Mouse (Mus musculus) forebrain, embryonic 15.5 days (tissue): ENCODE measurements at regions not wholly inside any gene's neighbourhood (a gene's known extent, or its start where the extent isn't known, plus 50 kb on each side); places are given as distances from the start of the nearest gene placed in this dataset.
A peak's percentile ranks its signal among the peaks of the same experiment; 100 is the strongest.
"Not testable (repeated sequence)": the region's sequence is repeated elsewhere in the genome, so short reads cannot be mapped to it uniquely, and the experiment has no call there.

ENCODE experiments used
- ATAC-seq: fragments of 200-750 bp; cut with Nextera tagmentation; replicated peaks from 2 replicates; pipeline ENCODE4 v1.8.0; 2017; ENCODE audit warnings: mild to moderate bottlenecking, moderate TSS enrichment, moderate library complexity
- H3K27ac ChIP-seq: fragments of 300-500 bp; sonication (generic); replicated peaks from 2 replicates; pipeline ENCODE4 v1.5.1; 2015; ENCODE audit warnings: mild to moderate bottlenecking, inconsistent platforms
- H3K27me3 ChIP-seq: fragments of 300-500 bp; sonication (generic); 2 replicates; pipeline ENCODE4 v1.6.1; 2015; ENCODE audit warnings: inconsistent platforms
- H3K36me3 ChIP-seq: fragments of 300-500 bp; sonication (generic); 2 replicates; pipeline ENCODE4 v1.6.1; 2015; ENCODE audit warnings: mild to moderate bottlenecking, inconsistent platforms
- H3K4me1 ChIP-seq: fragments of 300-500 bp; sonication (generic); 2 replicates; pipeline ENCODE4 v1.6.1; 2015; ENCODE audit warnings: inconsistent platforms
- H3K4me2 ChIP-seq: fragments of 300-500 bp; sonication (generic); replicated peaks from 2 replicates; pipeline ENCODE4 v1.6.1; 2015; ENCODE audit warnings: mild to moderate bottlenecking, inconsistent platforms
- H3K4me3 ChIP-seq: fragments of 300-500 bp; sonication (generic); 2 replicates; pipeline ENCODE4 v1.5.1; 2015; ENCODE audit warnings: mild to moderate bottlenecking, inconsistent platforms
- H3K9ac ChIP-seq: fragments of 300-500 bp; sonication (generic); replicated peaks from 2 replicates; pipeline ENCODE4 v1.6.1; 2015; ENCODE audit warnings: mild to moderate bottlenecking, inconsistent platforms
- H3K9me3 ChIP-seq: fragments of 300-500 bp; sonication (generic); 2 replicates; pipeline ENCODE4 v1.6.1; 2016; ENCODE audit warnings: inconsistent platforms
- WGBS: fragments of 180-500 bp; shearing (Covaris S2); methylation state at CpG from one replicate; pipeline ENCODE4 v1.1.7; 2015; ENCODE audit warnings: mixed read lengths; 5-methylcytosine and 5-hydroxymethylcytosine counted together

DNA sequence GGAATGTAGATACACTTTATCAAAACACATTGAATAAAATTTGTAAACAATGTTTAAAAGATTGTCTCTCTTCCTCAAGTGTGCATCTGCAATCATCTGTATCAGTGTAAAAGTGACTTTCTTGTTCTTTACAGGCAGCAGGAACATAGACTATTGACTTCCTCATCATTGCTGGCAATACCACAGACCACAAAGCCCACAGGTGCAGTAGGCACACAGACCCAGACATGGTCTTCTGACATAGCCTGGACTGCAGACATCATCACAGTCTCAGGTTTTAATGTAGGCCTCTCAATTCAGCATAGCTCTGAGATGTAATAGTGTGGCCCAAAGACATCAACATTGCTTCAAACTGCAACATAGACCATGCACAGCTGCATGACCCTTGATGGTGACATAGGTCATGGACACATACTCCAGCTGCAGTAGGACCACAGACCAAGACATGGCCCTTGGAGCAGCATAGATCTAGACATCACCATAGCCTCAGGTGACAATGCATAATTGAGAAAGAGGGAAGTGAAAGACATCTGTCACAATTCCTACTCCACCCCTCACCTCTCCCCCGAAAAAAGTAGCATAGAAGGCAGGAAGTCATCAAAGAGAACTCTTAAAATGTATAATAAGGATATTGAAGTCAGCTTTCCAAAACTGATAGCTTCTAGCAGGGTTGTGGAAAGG is 74.1 kb upstream of the Speer2 start:
- Histone ChIP-seq H3K36me3 (no peaks in the 10 kb centered on the region), H3K9ac (no peak overlapping the region), H3K27ac (no peak overlapping the region), H3K4me3 (no peak overlapping the region), H3K27me3 (no peaks in the 10 kb centered on the region), H3K4me1 (no peaks in the 10 kb centered on the region), H3K4me2 (no peak overlapping the region), H3K9me3 (no peaks in the 10 kb centered on the region)
- ATAC-seq: no peak
- 85% methylated on average over 1 of the region's 1 CpGs for WGBS

DNA sequence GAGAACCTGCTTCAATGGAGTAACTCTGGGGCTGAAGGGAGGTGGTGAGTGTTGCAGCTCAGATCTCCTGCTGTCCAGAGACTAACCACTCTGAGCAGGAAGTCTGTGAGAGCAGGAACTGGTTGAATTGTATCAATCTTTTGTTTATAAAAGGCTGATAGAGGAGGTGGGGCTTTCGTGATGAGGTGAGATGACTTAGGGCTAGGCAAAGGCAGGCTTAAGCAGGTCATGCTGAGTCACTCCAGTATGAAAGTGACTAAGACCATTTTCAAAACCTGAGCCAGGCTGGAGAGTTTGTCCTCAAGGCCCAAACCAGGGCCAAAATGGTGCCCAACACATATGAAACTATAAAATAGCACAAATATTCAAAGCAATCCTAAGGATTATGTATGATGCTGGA is 80.1 kb upstream of the Speer2 start:
- H3K27me3 ChIP-seq: no peaks in the 10 kb centered on the region
- H3K36me3 ChIP-seq: no peaks in the 10 kb centered on the region
- H3K4me3 ChIP-seq: no peak overlapping the region
- H3K4me2 ChIP-seq: no peak overlapping the region
- no peaks in the 10 kb centered on the region for H3K4me1 ChIP-seq
- H3K9ac ChIP-seq: no peak overlapping the region
- no peak overlapping the region for H3K27ac ChIP-seq
- no peak for ATAC-seq
- no peaks in the 10 kb centered on the region for H3K9me3 ChIP-seq
- 56% methylated on average over 1 of the region's 1 CpGs for WGBS

DNA sequence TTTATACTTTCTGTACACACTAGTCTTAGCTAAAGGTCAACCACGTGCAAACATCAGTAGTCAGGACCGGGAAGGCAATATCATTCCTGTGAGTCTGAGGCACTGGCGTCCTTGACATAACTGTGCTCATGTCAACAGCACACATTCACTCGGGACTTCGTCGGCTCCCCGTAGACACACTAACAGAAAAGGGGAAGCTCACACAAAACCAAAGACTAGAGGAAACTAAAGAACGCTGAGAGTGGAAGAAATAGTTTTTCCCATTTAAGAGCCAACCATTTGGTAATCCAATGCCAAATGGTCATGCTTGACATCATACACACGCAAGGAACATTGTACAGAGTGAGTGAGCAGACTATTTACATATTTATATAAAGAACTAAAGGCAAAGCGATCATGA is 85.2 kb upstream of the Speer2 start:
- Histone ChIP-seq H3K9ac (no peak overlapping the region), H3K4me1 (no peaks in the 10 kb centered on the region), H3K36me3 (no peaks in the 10 kb centered on the region), H3K9me3 (no peaks in the 10 kb centered on the region), H3K27ac (no peak overlapping the region), H3K4me2 (no peak overlapping the region), H3K4me3 (no peak overlapping the region), H3K27me3 (no peaks in the 10 kb centered on the region)
- WGBS: 93% methylated on average over 10 of the region's 10 CpGs
- ATAC-seq: no peak

DNA sequence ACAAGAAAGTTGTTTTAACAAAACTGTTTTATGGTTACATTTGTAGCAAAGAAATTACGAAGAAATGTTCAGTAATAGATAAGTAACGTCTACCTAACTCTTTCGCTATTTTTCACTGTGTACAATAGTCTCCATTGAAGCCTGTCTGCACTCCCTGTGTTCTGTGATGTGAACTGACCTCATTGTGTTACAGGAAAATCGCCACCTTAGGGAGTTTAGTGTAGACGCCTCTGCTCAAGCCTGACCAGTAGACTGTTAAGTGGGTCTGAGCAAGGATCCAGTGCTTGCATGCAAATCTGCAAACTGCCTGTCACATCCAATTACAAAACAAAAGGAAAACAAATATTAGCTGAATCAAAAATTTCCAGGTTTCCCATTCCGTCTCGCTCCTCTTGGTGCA is 85.8 kb upstream of the Speer2 start:
- H3K27me3 ChIP-seq: no peaks in the 10 kb centered on the region
- no peak for ATAC-seq
- H3K36me3 ChIP-seq: no peaks in the 10 kb centered on the region
- no peaks in the 10 kb centered on the region for H3K4me1 ChIP-seq
- H3K9me3 ChIP-seq: no peaks in the 10 kb centered on the region
- no peak overlapping the region for H3K4me2 ChIP-seq
- 83% methylated on average over 7 of the region's 7 CpGs for WGBS
- no peak overlapping the region for H3K4me3 ChIP-seq
- H3K27ac ChIP-seq: no peak overlapping the region
- no peak overlapping the region for H3K9ac ChIP-seq

DNA sequence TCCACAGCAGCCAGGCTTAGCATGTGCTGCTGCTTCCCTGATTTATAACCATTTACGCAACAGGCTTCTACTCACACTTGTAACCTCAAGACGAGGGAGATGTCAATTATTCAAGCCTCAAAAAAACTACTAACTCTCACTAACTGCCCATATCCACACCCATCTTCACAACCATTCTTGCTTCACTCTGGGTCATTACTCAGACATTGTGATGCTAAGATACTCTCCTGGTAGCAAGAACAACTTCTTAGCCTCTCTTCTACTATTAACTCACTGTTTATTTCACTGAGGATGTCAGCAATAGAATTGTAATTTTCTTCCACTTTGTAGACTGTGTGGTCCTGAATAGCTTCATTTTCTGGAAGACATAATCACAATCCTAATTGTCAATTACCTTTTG is 88.0 kb upstream of the Speer2 start:
- Histone ChIP-seq H3K4me3 (no peak overlapping the region), H3K9ac (no peak overlapping the region), H3K27ac (no peak overlapping the region), H3K9me3 (no peaks in the 10 kb centered on the region), H3K27me3 (no peaks in the 10 kb centered on the region), H3K4me2 (no peak overlapping the region), H3K36me3 (no peaks in the 10 kb centered on the region), H3K4me1 (no peaks in the 10 kb centered on the region)
- WGBS: 64% methylated on average over 2 of the region's 2 CpGs
- no peak for ATAC-seq

DNA sequence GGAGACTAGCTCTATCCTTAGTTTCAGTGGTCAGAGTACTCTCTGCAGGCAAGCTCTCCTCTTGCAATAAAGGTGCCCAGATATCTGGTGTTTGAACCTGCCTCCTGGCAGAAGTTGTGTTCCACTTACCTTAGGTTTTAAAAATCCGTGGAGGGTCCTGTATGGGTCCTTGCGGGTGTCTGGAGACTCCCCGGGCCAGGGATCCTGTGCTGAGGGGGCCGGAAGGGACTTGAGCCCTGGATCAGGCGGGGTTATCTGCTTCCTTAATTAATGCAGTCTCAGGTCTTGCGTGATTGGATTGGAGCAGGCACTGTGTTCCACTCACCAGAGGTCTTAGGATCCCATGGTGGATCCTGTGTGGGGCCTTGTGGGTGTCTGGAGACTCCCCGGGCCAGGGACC is 103.0 kb upstream of the Speer2 start:
- H3K27me3 ChIP-seq, H3K4me3 ChIP-seq, H3K9me3 ChIP-seq, H3K27ac ChIP-seq, H3K4me1 ChIP-seq, H3K36me3 ChIP-seq, ATAC-seq, H3K4me2 ChIP-seq, H3K9ac ChIP-seq: not testable (repeated sequence)
- 91% methylated on average over 7 of the region's 7 CpGs for WGBS

DNA sequence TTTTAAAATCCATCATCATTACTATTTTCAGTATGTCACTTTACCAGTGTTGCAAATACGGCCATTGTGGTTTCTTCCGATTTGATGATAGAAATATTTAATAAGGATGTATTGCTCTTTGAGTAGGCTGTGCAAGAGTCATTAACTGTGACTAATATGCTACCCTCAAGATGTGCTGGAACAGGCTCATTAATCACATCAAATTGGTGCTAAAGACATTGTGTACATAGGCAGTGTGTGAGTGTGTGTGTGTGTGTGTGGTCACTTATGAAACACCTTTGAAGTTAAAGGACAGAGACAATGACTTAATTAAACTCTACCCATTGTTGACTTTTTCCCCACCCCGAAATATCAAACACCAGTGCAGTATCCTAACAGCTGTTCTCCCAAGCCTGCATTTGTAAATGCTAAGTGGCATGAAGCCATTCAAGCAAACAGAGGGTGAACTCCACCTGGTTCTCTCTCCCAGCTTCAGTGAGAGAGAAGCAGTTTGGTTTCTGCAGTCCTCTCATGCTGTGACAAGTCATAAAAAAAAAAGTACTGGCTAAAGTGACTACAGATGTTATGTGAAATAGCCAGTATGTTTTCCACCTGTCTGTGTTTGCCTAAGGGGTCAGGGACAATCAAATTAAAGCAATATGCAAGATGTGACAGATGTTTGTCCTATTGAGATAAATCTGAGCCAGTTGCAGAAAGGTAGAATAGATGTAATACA is 116.4 kb upstream of the Speer2 start:
- Histone ChIP-seq H3K4me3 (no peak overlapping the region), H3K27me3 (no peaks in the 10 kb centered on the region), H3K9ac (no peak overlapping the region), H3K36me3 (no peaks in the 10 kb centered on the region), H3K4me2 (no peak overlapping the region), H3K4me1 (no peaks in the 10 kb centered on the region), H3K9me3 (no peaks in the 10 kb centered on the region), H3K27ac (no peak overlapping the region)
- WGBS: 59% methylated on average over 3 of the region's 3 CpGs
- no peak for ATAC-seq

DNA sequence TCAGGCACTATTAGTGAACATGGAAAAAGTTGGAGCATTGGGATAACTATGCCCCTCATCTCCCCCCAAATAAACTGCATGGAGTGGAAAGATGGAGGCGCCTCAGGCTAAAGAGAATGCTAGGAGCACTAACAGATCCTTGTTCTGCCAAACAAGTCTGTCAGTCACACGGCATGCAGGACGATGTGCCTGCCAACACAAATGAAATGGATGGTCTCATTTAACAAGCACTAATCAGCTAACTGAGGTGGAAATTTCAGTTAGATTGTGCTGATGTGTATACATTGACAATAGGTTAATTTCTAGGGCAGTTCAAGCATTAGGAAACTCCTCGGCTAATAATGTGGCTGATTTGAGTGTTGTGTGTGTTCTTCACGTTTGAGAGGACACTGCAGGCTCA is 120.8 kb upstream of the Speer2 start:
- Histone ChIP-seq H3K27me3 (no peaks in the 10 kb centered on the region), H3K27ac (no peak overlapping the region), H3K4me3 (no peak overlapping the region), H3K4me1 (no peaks in the 10 kb centered on the region), H3K9ac (no peak overlapping the region), H3K36me3 (no peaks in the 10 kb centered on the region), H3K9me3 (no peaks in the 10 kb centered on the region), H3K4me2 (no peak overlapping the region)
- ATAC-seq: peak; percentile 88
- WGBS: 14% methylated on average over 5 of the region's 5 CpGs

DNA sequence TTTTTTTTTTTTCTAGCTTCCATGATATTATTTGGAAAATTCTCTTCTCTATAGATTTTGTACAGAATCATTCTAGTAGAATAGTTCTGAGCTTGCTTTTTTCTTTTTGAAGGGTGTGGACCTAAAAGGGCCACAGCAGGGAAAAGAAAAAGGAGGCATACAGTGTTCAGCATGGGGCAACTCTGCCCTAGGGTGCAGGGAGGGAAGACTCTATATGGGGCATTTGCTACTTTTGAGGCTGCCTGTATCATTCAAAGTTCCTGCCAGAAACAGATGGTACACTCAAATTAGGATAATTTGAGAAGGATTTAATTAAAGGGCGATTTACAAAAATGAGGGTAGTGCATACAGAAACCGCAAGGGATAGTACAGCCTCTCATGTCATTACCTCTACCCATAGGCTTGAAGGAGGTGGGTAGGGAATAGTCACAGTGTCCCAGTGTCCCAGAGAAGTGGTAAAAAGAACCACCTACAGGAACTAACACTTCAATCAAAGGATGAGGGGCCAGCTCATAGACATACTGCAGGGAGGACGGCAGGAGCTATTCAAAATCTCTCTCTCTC is 128.4 kb upstream of the Speer2 start:
- Histone ChIP-seq H3K9me3 (no peaks in the 10 kb centered on the region), H3K9ac (no peak overlapping the region), H3K4me1 (peaks cover 16% of the 10 kb centered on the region), H3K36me3 (no peaks in the 10 kb centered on the region), H3K27me3 (no peaks in the 10 kb centered on the region), H3K27ac (no peak overlapping the region), H3K4me3 (no peak overlapping the region), H3K4me2 (no peak overlapping the region)
- WGBS: 35% methylated on average over 3 of the region's 3 CpGs
- peak; percentile 80 for ATAC-seq

DNA sequence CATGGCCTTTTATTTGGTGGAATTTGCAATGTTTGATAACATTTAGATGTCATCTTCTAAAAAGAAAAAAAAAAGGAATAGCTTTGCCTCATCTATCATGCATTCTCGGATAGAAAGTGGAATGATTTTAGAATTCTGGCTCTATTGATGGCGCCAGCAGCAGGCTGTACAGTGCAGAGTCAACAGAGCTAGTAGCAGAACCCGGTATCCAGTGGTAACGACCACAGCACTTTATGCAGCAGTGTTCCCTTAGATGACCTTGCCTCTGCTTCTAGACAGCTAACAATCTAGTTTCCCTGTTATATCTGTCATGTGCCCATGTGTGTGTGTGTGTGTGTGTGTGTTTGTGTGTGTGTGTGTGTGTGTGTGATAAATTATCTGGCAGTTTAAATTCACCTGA is 129.2 kb upstream of the Speer2 start:
- 63% methylated on average over 4 of the region's 4 CpGs for WGBS
- no peaks in the 10 kb centered on the region for H3K9me3 ChIP-seq
- no peak overlapping the region for H3K9ac ChIP-seq
- H3K27me3 ChIP-seq: no peaks in the 10 kb centered on the region
- ATAC-seq: peak; percentile 69; the same call in 1 of the 2 replicates
- H3K27ac ChIP-seq: no peak overlapping the region; the same call in 1 of the 2 replicates
- H3K4me1 ChIP-seq: peaks cover 16% of the 10 kb centered on the region
- H3K4me3 ChIP-seq: no peak overlapping the region
- no peaks in the 10 kb centered on the region for H3K36me3 ChIP-seq
- H3K4me2 ChIP-seq: no peak overlapping the region

DNA sequence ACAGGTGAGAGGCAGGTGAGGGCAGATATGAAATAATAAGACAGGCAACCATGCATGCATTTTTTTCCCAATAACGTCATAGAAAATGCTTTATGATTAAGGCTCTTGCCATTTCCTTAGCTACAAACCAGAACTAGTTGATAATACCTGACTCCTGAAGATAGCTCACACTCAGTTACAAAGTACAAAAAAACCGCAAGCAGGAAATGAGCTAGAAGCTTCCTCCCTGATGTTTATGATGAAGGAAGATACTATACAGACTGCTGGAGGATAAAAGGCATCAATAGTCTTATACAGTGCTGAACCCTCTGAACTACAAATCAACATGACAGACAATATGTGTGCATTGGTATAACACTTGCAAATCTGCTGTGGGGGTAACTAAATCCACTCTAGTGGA is 143.3 kb upstream of the Speer2 start:
- ATAC-seq: no peak
- H3K27me3 ChIP-seq: no peaks in the 10 kb centered on the region
- 93% methylated on average over 2 of the region's 2 CpGs for WGBS

DNA sequence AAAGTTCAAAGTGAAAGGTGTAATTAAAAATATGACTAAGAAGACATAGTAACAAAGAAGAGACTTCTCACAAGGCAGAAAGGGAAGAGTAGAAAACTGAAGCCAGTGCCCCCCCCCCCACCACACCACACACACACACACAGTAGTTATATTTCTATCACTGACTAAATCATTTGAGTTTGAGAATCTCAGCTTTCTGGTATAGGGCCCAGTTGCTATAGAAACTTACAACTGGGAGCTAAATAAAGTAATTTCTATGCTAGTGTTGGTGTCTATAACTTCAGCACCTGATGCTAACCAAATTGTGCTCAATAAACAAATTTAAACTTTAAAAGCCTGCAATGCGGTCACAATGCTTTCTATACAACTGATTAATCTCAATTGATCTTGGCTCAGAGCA is 153.4 kb upstream of the Speer2 start:
- H3K27ac ChIP-seq: no peak overlapping the region
- ATAC-seq: no peak
- H3K4me1 ChIP-seq: no peaks in the 10 kb centered on the region
- no peak overlapping the region for H3K4me2 ChIP-seq
- no peak overlapping the region for H3K4me3 ChIP-seq
- WGBS: 73% methylated on average over 1 of the region's 1 CpGs
- no peak overlapping the region for H3K9ac ChIP-seq
- no peaks in the 10 kb centered on the region for H3K36me3 ChIP-seq
- no peaks in the 10 kb centered on the region for H3K27me3 ChIP-seq
- no peaks in the 10 kb centered on the region for H3K9me3 ChIP-seq

More for the DNA sequence above, 143.3 kb upstream of the Speer2 start:
- Histone ChIP-seq H3K4me3 (no peak overlapping the region), H3K4me1 (no peaks in the 10 kb centered on the region), H3K9me3 (no peaks in the 10 kb centered on the region), H3K4me2 (no peak overlapping the region), H3K36me3 (no peaks in the 10 kb centered on the region), H3K27ac (no peak overlapping the region), H3K9ac (no peak overlapping the region)
